Mouse (Mus musculus) liver, embryonic 14.5 days (tissue): ENCODE results near the gene Nsd1. TPM values are rescaled to one million over a fixed set of nuclear protein-coding genes. Genes with fewer than 3 reads are reported as not detected.
A peak's percentile ranks its signal among the peaks of the same experiment; 100 is the strongest.

Experiments
- ATAC-seq: fragments of 200-750 bp; cut with Nextera tagmentation; 2 replicates; pipeline ENCODE4 v1.8.0; 2017; ENCODE audit warnings: moderate number of reproducible peaks, mild to moderate bottlenecking, moderate library complexity; ENCODE audit not compliant: insufficient read depth
- DNase-seq, 3 experiments: peaks; one replicate each; pipeline ENCODE4 v3.0.0-alpha.2; 2012 to 2013; ENCODE audit warnings: low read depth in 3 of 3, low spot score in 3 of 3
- H3K27ac ChIP-seq: fragments of 300-500 bp; sonication (generic); 2 replicates; pipeline ENCODE4 v1.5.1; 2014; ENCODE audit warnings: moderate library complexity, mild to moderate bottlenecking, control low read depth, inconsistent platforms
- H3K27me3 ChIP-seq: fragments of 300-500 bp; sonication (generic); 2 replicates; pipeline ENCODE4 v1.6.1; 2014; ENCODE audit warnings: mild to moderate bottlenecking, low read length, moderate library complexity; ENCODE audit not compliant: control insufficient read depth, insufficient read depth
- H3K36me3 ChIP-seq: fragments of 300-500 bp; sonication (generic); replicated peaks from 2 replicates; pipeline ENCODE4 v1.6.1; 2014; ENCODE audit warnings: low read depth; ENCODE audit not compliant: control insufficient read depth, insufficient read depth
- H3K4me1 ChIP-seq, 2 experiments: fragments of 200-500 bp in 1 of 2; fragments of 300-500 bp in 1 of 2; sonication (generic) in 1 of 2; replicated peaks; 2 replicates each; pipeline ENCODE4 v1.6.1; 2012 to 2014; ENCODE audit warnings: antibody characterized with exemption in 1 of 2, inconsistent platforms in 1 of 2, low read length in 1 of 2; ENCODE audit not compliant: control insufficient read depth in 2 of 2, insufficient read depth in 2 of 2
- H3K4me2 ChIP-seq: fragments of 300-500 bp; sonication (generic); 2 replicates; pipeline ENCODE4 v1.6.1; 2014; ENCODE audit warnings: low read depth, mild to moderate bottlenecking, control low read depth, moderate library complexity
- H3K4me3 ChIP-seq, 2 experiments: fragments of 200-500 bp in 1 of 2; fragments of 300-500 bp in 1 of 2; sonication (generic) in 1 of 2; 2 replicates each; pipeline ENCODE4 v1.5.1; 2012 to 2014; ENCODE audit warnings: low read depth in 2 of 2, low read length in 2 of 2, mild to moderate bottlenecking in 2 of 2, control low read depth in 1 of 2, inconsistent platforms in 1 of 2, moderate library complexity in 1 of 2; ENCODE audit not compliant: insufficient read depth in 1 of 2
- H3K9ac ChIP-seq: fragments of 300-500 bp; sonication (generic); replicated peaks from 2 replicates; pipeline ENCODE4 v1.6.1; 2014; ENCODE audit warnings: mild to moderate bottlenecking, control low read depth, moderate library complexity
- H3K9me3 ChIP-seq: fragments of 300-500 bp; sonication (generic); 2 replicates; pipeline ENCODE4 v1.6.1; 2016; ENCODE audit warnings: low read length, mixed read lengths; ENCODE audit not compliant: control insufficient read depth
- CTCF ChIP-seq: IDR thresholded peaks from 2 replicates; pipeline ENCODE4 v1.5.1; 2016; ENCODE audit warnings: antibody characterized with exemption, low read depth, control low read depth
- EP300 ChIP-seq: IDR thresholded peaks from 2 replicates; pipeline ENCODE4 v1.6.1; 2016; ENCODE audit warnings: antibody characterized with exemption, low read depth
- WGBS: fragments of 180-500 bp; shearing (Covaris S2); extraction: QIAGEN DNeasy Blood & Tissue Kit; methylation state at CpG from one replicate; pipeline ENCODE4 v1.1.7; 2014; ENCODE audit not compliant: insufficient replicate concordance; 5-methylcytosine and 5-hydroxymethylcytosine counted together
- polyA plus RNA-seq, 2 experiments: library from polyadenylated mRNA; depleted of rRNA in 1 of 2; stranded (reverse) in 1 of 2; unstranded in 1 of 2; fragments of >200 nt; fragmentation: Nextera tagmentation in 1 of 2; extraction: Ambion mirVana in 1 of 2; gene quantifications; 2 replicates each; pipeline versions ENCODE4 v1.2.1 to v1.2.3; 2012 to 2014

Gene Nsd1
- polyA plus RNA-seq, 2 experiments: 8.0 to 13.8 TPM

- Histone ChIP-seq H3K36me3 (peaks cover 6% of the 10 kb centered on the region), H3K9ac (no peak overlapping the region), H3K4me3 (no peak overlapping the region), H3K9me3 (no peaks in the 10 kb centered on the region), H3K27me3 (no peaks in the 10 kb centered on the region), H3K4me2 (no peak overlapping the region), H3K4me1 (peaks cover 9 to 17% of the 10 kb centered on the region in 2 experiments), H3K27ac (no peak overlapping the region)
- ATAC-seq (no peak), DNase-seq (no peak)
- WGBS: 67% methylated on average over 3 of the region's 3 CpGs
- no peak for TF ChIP-seq EP300
- no peak for TF ChIP-seq CTCF
These were observed 122.7 kb downstream of the Nsd1 start for GRCm38 (mm10) chr13:55332331-55332730.

DNA sequence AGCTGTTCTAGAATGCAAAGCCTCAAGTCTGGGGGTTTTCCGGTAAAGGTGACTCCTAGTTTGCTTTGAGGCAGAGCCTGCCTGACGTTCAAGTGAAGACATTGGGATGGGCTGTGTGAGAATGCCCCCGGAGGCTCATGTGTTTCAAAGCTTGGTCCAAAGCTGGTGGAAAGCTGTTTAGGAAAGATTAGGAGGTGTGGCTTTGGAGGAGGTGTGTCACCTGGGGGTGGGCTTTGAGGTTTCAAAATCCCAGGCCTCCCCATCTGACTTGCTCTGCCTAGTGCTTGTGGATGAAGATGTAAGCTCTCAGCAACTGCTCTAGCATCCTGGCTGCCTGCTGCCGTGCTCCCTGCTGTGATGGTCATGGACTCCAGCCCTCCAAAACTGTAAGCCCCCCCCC is 126.1 kb downstream of the Nsd1 start:
- no peak for TF ChIP-seq EP300
- TF ChIP-seq CTCF: no peak
- DNase-seq: no peak
- no peak overlapping the region for H3K4me3 ChIP-seq
- ATAC-seq: no peak
- H3K4me2 ChIP-seq: no peak overlapping the region
- H3K4me1 ChIP-seq: peaks cover 7 to 15% of the 10 kb centered on the region in 2 experiments
- WGBS: 63% methylated on average over 4 of the region's 4 CpGs
- H3K9ac ChIP-seq: no peak overlapping the region
- H3K27ac ChIP-seq: no peak overlapping the region
- H3K9me3 ChIP-seq: no peaks in the 10 kb centered on the region
- H3K27me3 ChIP-seq: no peaks in the 10 kb centered on the region
- H3K36me3 ChIP-seq: no peaks in the 10 kb centered on the region

DNA sequence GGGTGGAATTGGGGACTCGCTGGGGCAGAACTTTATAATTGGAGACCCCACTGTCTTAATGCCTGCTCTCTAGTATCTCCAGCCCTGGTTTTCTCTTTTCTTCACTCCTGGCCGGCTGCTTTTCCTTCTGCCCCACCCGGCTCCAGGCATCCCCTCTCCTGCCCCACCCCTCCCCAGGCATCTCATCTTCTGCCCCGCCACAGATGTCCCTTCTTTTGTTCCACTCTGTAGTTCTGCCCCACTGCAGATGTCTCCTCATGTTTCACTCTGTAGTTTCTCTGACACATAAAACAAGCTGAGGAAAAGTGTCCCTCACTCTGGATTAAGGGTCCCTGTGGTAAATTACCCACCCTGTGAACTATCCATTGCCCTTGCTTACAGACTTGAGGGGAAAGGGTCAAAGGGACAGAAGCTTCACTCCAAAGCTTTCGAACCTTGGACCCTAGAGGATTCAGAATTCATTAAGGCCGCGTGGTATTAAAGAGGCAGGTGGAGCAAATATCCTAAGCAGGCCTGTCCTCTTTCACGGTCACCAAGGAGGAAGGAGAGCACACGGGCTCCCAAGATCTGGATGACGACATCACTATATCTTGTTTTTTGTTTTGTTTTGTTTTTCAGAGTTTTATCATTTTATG is 127.9 kb downstream of the Nsd1 start:
- Histone ChIP-seq H3K9me3 (no peaks in the 10 kb centered on the region), H3K9ac (no peak overlapping the region), H3K27ac (no peak overlapping the region), H3K4me1 (peaks cover 3 to 10% of the 10 kb centered on the region in 2 experiments), H3K4me2 (no peak overlapping the region), H3K27me3 (no peaks in the 10 kb centered on the region), H3K36me3 (no peaks in the 10 kb centered on the region), H3K4me3 (no peak overlapping the region)
- WGBS: 73% methylated on average over 10 of the region's 10 CpGs
- no peak for TF ChIP-seq CTCF
- TF ChIP-seq EP300: no peak
- ATAC-seq: no peak
- DNase-seq: no peak

GRCm38 (mm10) chr13:55338131-55339054 is 128.8 kb downstream of the Nsd1 start:
- Histone ChIP-seq H3K4me1 (peaks cover 3 to 10% of the 10 kb centered on the region in 2 experiments), H3K9me3 (no peaks in the 10 kb centered on the region), H3K4me3 (no peak overlapping the region), H3K4me2 (no peak overlapping the region), H3K27me3 (no peaks in the 10 kb centered on the region), H3K36me3 (no peaks in the 10 kb centered on the region), H3K9ac (no peak overlapping the region), H3K27ac (no peak overlapping the region)
- ATAC-seq (no peak), DNase-seq (no peak)
- 53% methylated on average over 12 of the region's 12 CpGs for WGBS
- TF ChIP-seq CTCF: no peak
- no peak for TF ChIP-seq EP300

GRCm38 (mm10) chr13:55339259-55339658 is 129.7 kb downstream of the Nsd1 start:
- Histone ChIP-seq H3K4me3 (no peak overlapping the region), H3K36me3 (peaks cover 1% of the 10 kb centered on the region), H3K9me3 (no peaks in the 10 kb centered on the region), H3K9ac (no peak overlapping the region), H3K4me1 (peaks cover 3 to 10% of the 10 kb centered on the region in 2 experiments), H3K4me2 (no peak overlapping the region), H3K27me3 (no peaks in the 10 kb centered on the region), H3K27ac (no peak overlapping the region)
- 30% methylated on average over 2 of the region's 2 CpGs for WGBS
- DNase-seq: no peak
- TF ChIP-seq CTCF (no peak), EP300 (no peak)
- peak; percentile 67 for ATAC-seq
